Mouse (Mus musculus): ENCODE measurements around the gene Clpb. TPM values are rescaled to one million over a fixed set of nuclear protein-coding genes. Genes with fewer than 3 reads are reported as not detected.

Gene Clpb
- polyA plus RNA-seq, 1 experiment from 2014 or later, result 49.5 TPM

DNA sequence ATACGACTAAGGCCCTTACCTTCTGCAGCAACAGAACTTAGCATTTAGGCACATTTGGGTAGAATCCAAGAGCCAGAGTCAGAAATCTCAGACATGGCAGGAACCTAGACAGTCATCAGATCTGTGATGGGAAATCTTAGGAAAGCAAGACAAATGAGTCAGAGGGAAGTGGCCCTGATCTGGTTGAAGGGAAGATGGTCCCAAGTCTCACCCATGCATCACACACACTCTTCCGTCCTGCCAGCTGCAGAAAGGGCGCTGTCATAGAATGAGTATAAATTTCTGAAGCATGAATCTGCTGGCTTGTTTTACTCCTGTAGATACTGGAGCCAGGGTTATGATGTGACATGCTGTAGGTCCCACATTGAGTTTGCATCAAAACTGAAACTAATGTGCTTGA lies 88.9 kb downstream of the Clpb start:
- in situ Hi-C loops (cut with MboI; ENCODE audit: low pct_unique_long_range_greater_than_20kb), result no loop called here
- POLR2A ChIA-PET, result no interaction called here
- DNase-seq (ENCODE audit: low read depth, low spot score), result peak; percentile 31
- CTCF ChIA-PET, result no interaction called here
- H3K27me3 ChIP-seq, result no peaks in the 10 kb centered on the region
- ATAC-seq, result peak; percentile 21
- TF ChIP-seq CTCF (IDR thresholded peaks at IDR 0.05), result no peak

DNA sequence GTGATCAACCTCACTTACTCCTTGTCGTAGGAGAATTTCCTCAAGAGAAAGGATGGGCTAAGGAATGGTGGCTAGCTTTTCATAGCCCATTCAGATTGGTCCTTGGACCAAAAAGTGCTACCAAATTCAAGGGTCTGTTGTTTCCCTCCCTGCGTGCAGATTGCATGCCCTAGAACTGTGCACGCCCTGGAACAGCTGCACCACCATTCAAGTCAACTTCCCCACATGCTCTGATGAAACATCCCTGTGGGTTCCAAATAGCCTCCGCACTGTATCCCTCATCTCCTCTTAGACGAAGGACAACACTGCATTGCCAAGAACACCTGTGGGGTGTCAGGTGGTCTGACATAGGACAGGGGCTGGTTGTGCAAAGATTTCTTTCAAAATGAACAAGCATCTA lies 90.1 kb downstream of the Clpb start:
- no peak for ATAC-seq
- H3K27me3 ChIP-seq, result no peaks in the 10 kb centered on the region
- CTCF ChIA-PET, result no interaction called here
- no peak for DNase-seq (ENCODE audit: low read depth, low spot score)
- in situ Hi-C loops (cut with MboI; ENCODE audit: low pct_unique_long_range_greater_than_20kb), result no loop called here
- TF ChIP-seq CTCF (IDR thresholded peaks at IDR 0.05), result no peak
- POLR2A ChIA-PET, result no interaction called here

DNA sequence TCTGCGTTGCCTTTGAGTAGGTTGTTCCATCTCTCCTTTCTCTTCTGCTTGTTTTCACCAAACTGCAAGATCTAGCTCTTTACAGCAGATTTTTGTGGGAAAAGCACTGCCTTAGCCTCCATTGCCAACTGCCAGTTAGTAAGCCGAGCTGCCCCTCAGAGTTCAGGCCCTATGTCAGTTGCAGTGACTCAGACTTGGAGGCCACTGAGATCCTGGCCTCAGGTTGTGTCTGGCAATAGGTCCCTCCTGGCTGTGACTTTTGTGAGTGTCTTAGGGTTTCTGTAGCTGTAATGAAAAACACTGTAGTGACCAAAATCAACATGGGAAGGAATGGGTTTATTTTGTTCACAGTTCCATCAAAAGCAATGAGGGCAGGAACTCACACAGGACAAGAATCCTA lies 91.0 kb downstream of the Clpb start:
- no peak for DNase-seq (ENCODE audit: low read depth, low spot score)
- in situ Hi-C loops (cut with MboI; ENCODE audit: low pct_unique_long_range_greater_than_20kb), result no loop called here

DNA sequence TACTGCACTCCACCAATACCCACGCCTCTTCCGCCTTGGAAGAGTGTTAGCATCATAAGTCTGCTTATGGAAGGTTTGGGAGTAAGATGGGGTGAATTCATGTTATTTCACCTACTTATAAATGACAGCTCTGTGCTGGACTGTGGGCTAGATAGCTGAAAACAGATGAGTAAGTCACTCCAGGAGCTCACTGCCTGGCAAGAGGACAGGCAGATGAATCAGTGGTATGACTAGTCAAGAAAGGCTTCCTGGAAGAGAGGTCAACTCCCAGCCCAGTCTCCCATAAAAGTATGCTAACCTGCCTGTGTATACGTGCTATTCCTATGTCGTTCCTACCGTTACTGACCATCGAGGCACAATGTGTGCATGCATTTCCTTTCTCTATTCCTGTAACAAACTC lies 91.9 kb downstream of the Clpb start:
- peak; percentile 39 for ATAC-seq
- no peaks in the 10 kb centered on the region for H3K27me3 ChIP-seq
- peak; percentile 37 for DNase-seq (ENCODE audit: low read depth, low spot score)
- POLR2A ChIA-PET, result interaction anchor here (1.2 kb wide), 1 partner anchor 18 kb away, joined by 3 read pairs; no protein-coding TSS in a partner anchor
- in situ Hi-C loops (cut with MboI; ENCODE audit: low pct_unique_long_range_greater_than_20kb), result no loop called here
- TF ChIP-seq CTCF (IDR thresholded peaks at IDR 0.05), result no peak
- CTCF ChIA-PET, result interaction anchor here (0.8 to 1.4 kb wide), 3 partner anchors 12 to 91 kb away, joined by 3 to 5 read pairs (median 3); partner anchors contain the start of gene Clpb

More for the DNA sequence above, 91.0 kb downstream of the Clpb start:
- ChIA-PET CTCF (interaction anchor here (0.8 to 1.4 kb wide), 3 partner anchors 11 to 90 kb away, joined by 3 to 5 read pairs (median 3); partner anchors contain the start of gene Clpb), POLR2A (no interaction called here)
- no peak for TF ChIP-seq CTCF (IDR thresholded peaks at IDR 0.05)
- H3K27me3 ChIP-seq, result no peaks in the 10 kb centered on the region
- no peak for ATAC-seq

DNA sequence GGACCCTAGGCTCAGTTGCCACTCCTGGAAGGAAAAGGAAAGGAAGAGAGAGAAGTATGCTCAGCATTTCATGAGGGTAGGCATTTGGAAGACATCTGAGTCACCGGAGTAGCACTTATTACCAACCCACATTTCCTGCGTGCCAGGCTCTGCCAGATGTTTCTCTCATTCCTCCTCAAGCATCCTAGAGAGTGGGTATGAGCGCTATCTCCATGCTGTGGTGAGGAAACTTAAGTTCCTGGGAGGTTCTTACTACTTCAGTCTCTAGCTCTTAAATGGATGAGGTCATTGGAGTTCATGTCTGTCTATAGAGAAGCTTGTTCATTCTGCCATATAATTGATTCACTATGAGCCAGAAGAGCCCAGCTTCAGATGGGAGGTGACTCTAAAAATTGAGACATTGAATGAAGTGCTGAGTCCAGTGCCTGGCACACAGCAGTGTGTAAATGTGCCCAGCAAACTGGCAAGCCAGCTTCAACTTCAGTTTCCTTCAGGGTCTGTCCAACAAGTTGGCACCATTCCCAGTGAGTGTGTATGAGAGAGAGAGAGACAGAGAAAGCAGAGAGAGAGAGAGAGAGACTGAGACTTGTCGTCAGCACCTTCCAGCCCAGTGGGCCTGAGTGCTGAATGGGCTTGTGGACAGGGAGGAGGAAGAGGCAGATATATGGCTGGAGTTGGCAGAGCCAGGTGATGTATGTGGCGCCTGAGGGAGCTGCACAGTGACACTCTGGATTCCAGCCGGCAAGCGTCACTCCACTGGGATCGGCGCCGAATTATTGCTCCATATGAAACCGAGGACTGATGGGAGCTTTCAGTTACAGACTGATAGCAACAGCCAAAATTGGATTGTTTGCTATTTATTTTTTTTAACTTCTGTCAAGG lies 98.7 kb downstream of the Clpb start:
- ChIA-PET CTCF (no interaction called here), POLR2A (no interaction called here)
- DNase-seq (ENCODE audit: low read depth, low spot score) (no peak), ATAC-seq (no peak)
- in situ Hi-C loops (cut with MboI; ENCODE audit: low pct_unique_long_range_greater_than_20kb), result no loop called here
- TF ChIP-seq CTCF (IDR thresholded peaks at IDR 0.05), result no peak
- H3K27me3 ChIP-seq, result no peaks in the 10 kb centered on the region

DNA sequence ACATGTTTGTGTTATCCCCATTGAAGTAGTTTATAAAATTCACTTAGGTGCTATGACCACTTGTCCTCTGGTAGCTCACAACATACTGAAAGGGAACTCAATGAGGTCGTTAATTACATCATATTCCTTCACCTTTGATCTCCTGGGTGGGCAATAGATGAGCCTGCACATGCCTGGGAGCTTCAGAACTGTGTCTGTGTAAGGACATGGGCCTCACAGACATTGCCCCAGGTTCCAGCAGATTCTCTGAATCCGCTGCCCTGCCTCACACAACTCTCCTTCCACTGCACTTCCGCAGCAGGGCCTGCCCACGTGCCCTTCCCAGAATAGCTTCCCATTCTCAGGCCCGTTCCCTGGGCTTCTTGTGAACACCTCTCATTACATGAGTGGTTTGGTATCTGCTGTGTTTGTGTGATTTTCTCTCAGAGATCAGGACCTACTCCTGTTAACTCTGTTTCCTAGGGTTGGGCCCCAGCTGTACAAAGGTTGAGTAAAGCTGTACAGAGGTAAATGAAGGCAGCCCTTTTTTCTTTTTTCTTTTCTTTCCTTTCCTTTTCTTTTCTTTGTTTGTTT lies 104.0 kb downstream of the Clpb start:
- TF ChIP-seq CTCF (IDR thresholded peaks at IDR 0.05), result no peak
- H3K27me3 ChIP-seq, result no peaks in the 10 kb centered on the region
- DNase-seq (ENCODE audit: low read depth, low spot score) (no peak), ATAC-seq (no peak)
- in situ Hi-C loops (cut with MboI; ENCODE audit: low pct_unique_long_range_greater_than_20kb), result no loop called here
- ChIA-PET POLR2A (interaction anchor here (0.7 kb wide), 1 partner anchor 74 kb away, joined by 3 read pairs; no protein-coding TSS in a partner anchor), CTCF (no interaction called here)

DNA sequence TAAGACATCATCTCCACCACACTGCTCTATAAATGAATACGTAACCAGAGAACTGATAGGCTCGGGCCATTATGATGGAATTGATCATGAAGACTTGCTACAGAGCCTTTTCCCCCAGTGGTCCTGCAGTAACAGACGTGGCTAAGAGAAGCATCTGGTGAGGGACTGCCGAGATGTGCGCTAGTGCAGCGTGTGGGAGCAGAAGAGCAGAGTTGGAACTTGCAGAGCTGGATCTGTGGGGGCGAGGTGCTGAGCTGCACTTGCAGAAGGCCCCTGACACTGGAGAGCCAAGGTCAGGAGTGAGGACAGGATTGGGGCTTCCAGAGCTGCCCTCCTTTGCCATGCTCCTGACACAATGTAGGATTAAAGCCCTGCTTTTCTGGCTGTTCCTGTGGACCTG lies 106.6 kb downstream of the Clpb start:
- no peaks in the 10 kb centered on the region for H3K27me3 ChIP-seq
- no peak for TF ChIP-seq CTCF (IDR thresholded peaks at IDR 0.05)
- ATAC-seq, result no peak
- POLR2A ChIA-PET, result no interaction called here
- no peak for DNase-seq (ENCODE audit: low read depth, low spot score)
- in situ Hi-C loops (cut with MboI; ENCODE audit: low pct_unique_long_range_greater_than_20kb), result no loop called here
- CTCF ChIA-PET, result interaction anchor here (1.3 kb wide), 1 partner anchor 15 kb away, joined by 3 read pairs; no protein-coding TSS in a partner anchor

DNA sequence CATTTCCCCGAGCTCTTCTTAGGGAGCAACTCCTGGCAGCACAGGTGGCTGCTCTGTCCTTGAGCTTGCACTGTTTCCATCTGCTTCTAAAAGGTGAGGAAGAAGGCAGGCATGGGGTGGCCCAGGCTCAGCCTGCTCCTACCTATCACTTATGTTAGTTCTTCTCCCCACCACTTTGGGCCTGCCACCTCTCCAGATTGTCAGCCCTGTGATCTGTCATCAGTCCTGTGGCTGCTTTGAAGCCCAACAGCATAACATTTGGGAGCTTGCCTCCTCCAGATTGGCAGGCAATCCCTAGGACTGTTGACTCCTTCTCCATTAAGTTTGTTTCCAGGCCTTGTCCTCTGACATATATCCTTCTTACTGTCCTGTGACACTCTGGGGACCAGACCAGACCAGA lies 108.2 kb downstream of the Clpb start:
- no peak for TF ChIP-seq CTCF (IDR thresholded peaks at IDR 0.05)
- CTCF ChIA-PET, result no interaction called here

DNA sequence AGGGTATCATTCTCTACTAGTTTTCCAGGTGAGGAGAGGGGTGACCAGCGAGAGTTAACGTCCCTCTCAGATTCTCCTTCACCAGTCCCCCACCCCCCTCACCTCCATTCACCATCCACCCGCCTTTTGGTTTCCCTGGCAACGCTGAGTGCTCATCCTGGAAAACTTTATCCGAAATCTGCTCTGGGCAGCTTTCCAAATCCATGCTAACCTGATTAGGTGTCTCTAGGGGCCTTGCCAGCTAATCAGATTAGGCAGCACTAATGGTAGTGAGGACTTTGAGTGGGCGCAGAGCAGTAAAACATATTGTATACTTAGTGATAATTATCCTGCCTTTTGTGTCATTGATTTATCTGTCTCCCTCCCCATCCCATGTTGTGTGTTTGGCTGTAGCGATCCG lies 109.3 kb downstream of the Clpb start:
- no peak for TF ChIP-seq CTCF (IDR thresholded peaks at IDR 0.05)
- in situ Hi-C loops (cut with MboI; ENCODE audit: low pct_unique_long_range_greater_than_20kb), result no loop called here
- no peak for DNase-seq (ENCODE audit: low read depth, low spot score)
- no peaks in the 10 kb centered on the region for H3K27me3 ChIP-seq
- no peak for ATAC-seq
- POLR2A ChIA-PET, result no interaction called here
- CTCF ChIA-PET, result no interaction called here

More for the DNA sequence above, 108.2 kb downstream of the Clpb start:
- no peak for DNase-seq (ENCODE audit: low read depth, low spot score)
- no peak for ATAC-seq
- H3K27me3 ChIP-seq, result no peaks in the 10 kb centered on the region
- in situ Hi-C loops (cut with MboI; ENCODE audit: low pct_unique_long_range_greater_than_20kb), result no loop called here
- POLR2A ChIA-PET, result interaction anchor here (0.6 kb wide), 1 partner anchor 96 kb away, joined by 3 read pairs; no protein-coding TSS in a partner anchor

DNA sequence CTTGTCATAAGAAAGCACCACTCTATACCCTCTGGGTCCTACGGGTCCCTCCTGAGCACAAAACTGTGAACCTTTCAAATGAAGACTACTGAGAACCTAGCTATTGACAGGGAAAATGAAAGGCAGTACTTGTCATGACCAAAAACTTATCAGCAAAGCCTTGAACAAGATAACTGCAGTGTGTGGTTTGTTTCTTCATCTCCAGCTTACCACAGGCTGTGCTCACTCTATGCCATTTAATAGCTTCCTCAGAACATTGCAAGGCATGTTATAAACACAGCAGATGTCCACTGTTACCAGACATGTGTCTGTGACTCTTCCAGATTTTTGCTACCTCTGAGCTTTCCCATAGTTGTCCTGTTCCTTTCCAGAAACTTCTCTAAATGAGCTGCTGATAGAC lies 113.6 kb downstream of the Clpb start:
- ChIA-PET POLR2A (no interaction called here), CTCF (no interaction called here)
- TF ChIP-seq CTCF (IDR thresholded peaks at IDR 0.05), result no peak
- no peak for DNase-seq (ENCODE audit: low read depth, low spot score)
- in situ Hi-C loops (cut with MboI; ENCODE audit: low pct_unique_long_range_greater_than_20kb), result no loop called here
- no peak for ATAC-seq
- no peaks in the 10 kb centered on the region for H3K27me3 ChIP-seq

DNA sequence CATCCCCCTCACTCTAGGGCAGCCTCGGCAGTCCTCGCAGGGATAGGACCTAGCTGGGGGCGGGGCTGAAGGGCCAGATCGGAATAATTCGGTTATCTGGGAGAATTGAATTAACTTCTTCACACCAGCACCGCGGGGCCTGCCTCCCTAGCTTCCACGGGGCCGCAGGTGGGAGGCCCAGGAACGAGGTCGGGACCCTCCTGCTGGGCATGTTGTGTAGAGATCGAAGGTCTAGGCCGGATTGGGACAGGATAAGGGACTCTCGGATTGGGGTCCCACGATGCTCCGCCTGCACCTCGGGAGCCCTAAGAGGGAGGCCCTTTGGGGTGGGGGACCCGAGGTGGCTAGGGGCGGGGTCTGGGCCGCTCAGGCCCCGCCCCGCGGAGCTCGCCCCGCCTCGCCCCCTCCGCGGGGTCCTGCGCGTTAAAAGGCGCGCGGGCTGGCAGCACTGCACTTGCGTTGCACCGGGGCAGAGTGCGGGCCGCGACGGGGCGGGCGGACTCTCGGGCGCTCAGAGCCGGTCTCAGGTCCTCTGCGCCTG lies 154.5 kb downstream of the Clpb start, which contains the start of gene Phox2a:
Phox2a (plus strand) TSS at position 453 of the 541 bp plus-strand sequence.
- no peaks in the 10 kb centered on the region for H3K27me3 ChIP-seq
- in situ Hi-C loops (cut with MboI; ENCODE audit: low pct_unique_long_range_greater_than_20kb), result no loop called here
- no peak for TF ChIP-seq CTCF (IDR thresholded peaks at IDR 0.05)
- ATAC-seq, result no peak
- ChIA-PET CTCF (no interaction called here), POLR2A (no interaction called here)
- DNase-seq (ENCODE audit: low read depth, low spot score), result no peak

Data from Patski (cell line).